Mouse (Mus musculus) forebrain, embryonic 16.5 days (tissue): Measurements from ENCODE around the gene Lrmda. TPM values are rescaled to one million over a fixed set of nuclear protein-coding genes. Genes with fewer than 3 reads are reported as not detected.

Experiments
- ATAC-seq: fragments of 200-750 bp; cut with Nextera tagmentation; 2 replicates; pipeline ENCODE4 v1.8.0; 2017; ENCODE audit warnings: mild to moderate bottlenecking, moderate library complexity
- H3K27ac ChIP-seq: fragments of 300-500 bp; sonication (generic); 2 replicates; pipeline ENCODE4 v1.5.1; 2014; ENCODE audit warnings: low read length, control low read depth
- H3K27me3 ChIP-seq: fragments of 300-500 bp; sonication (generic); replicated peaks from 2 replicates; pipeline ENCODE4 v1.6.1; 2014; ENCODE audit warnings: low read length; ENCODE audit not compliant: control insufficient read depth, insufficient read depth
- H3K36me3 ChIP-seq: fragments of 300-500 bp; sonication (generic); 2 replicates; pipeline ENCODE4 v1.6.1; 2014; ENCODE audit not compliant: control insufficient read depth, insufficient read depth
- H3K4me1 ChIP-seq: fragments of 300-500 bp; sonication (generic); replicated peaks from 2 replicates; pipeline ENCODE4 v1.6.1; 2014; ENCODE audit warnings: low read length; ENCODE audit not compliant: control insufficient read depth, insufficient read depth
- H3K4me2 ChIP-seq: fragments of 300-500 bp; sonication (generic); 2 replicates; pipeline ENCODE4 v1.6.1; 2014; ENCODE audit warnings: mild to moderate bottlenecking, low read length, control low read depth
- H3K4me3 ChIP-seq: fragments of 300-500 bp; sonication (generic); replicated peaks from 2 replicates; pipeline ENCODE4 v1.5.1; 2014; ENCODE audit warnings: mild to moderate bottlenecking, low read length, control low read depth
- H3K9ac ChIP-seq: fragments of 300-500 bp; sonication (generic); replicated peaks from 2 replicates; pipeline ENCODE4 v1.6.1; 2014; ENCODE audit warnings: low read depth, low read length, control low read depth
- H3K9me3 ChIP-seq: fragments of 300-500 bp; sonication (generic); 2 replicates; pipeline ENCODE4 v1.6.1; 2016; ENCODE audit warnings: low read length; ENCODE audit not compliant: control insufficient read depth
- WGBS: fragments of 180-500 bp; shearing (Covaris S2); extraction: QIAGEN DNeasy Blood & Tissue Kit; methylation state at CpG from one replicate; pipeline ENCODE4 v1.1.7; 2014; 5-methylcytosine and 5-hydroxymethylcytosine counted together
- polyA plus RNA-seq: library from polyadenylated mRNA; unstranded; fragments of >200 nt; fragmentation: Nextera tagmentation; extraction: Ambion mirVana; gene quantifications from 2 replicates; pipeline ENCODE4 v1.2.1, GENCODE M21; 2015

Gene Lrmda
- polyA plus RNA-seq, 1 experiment from 2014 or later, result not detected

GRCm38 (mm10) chr14:22377148-22377547, 357.6 kb downstream of the Lrmda start:
- WGBS, result 85% methylated on average over 1 of the region's 1 CpGs
- no peaks in the 10 kb centered on the region for H3K36me3 ChIP-seq
- H3K4me2 ChIP-seq, result no peak overlapping the region
- ATAC-seq, result no peak
- no peak overlapping the region for H3K9ac ChIP-seq
- peaks cover 4% of the 10 kb centered on the region; the same call in 1 of the 2 replicates for H3K4me1 ChIP-seq
- H3K27me3 ChIP-seq, result no peaks in the 10 kb centered on the region
- no peak overlapping the region for H3K4me3 ChIP-seq
- H3K27ac ChIP-seq, result no peak overlapping the region
- H3K9me3 ChIP-seq, result no peaks in the 10 kb centered on the region

GRCm38 (mm10) chr14:22382101-22382500, 362.6 kb downstream of the Lrmda start:
- 77% methylated on average over 4 of the region's 4 CpGs for WGBS
- Histone ChIP-seq H3K27ac (no peak overlapping the region), H3K4me1 (no peaks in the 10 kb centered on the region), H3K36me3 (no peaks in the 10 kb centered on the region), H3K27me3 (no peaks in the 10 kb centered on the region), H3K4me2 (no peak overlapping the region), H3K4me3 (no peak overlapping the region), H3K9ac (no peak overlapping the region), H3K9me3 (no peaks in the 10 kb centered on the region)
- ATAC-seq, result no peak

- 77% methylated on average over 10 of the region's 10 CpGs for WGBS
- Histone ChIP-seq H3K4me1 (no peaks in the 10 kb centered on the region), H3K27ac (no peak overlapping the region), H3K9ac (no peak overlapping the region), H3K4me2 (no peak overlapping the region), H3K36me3 (no peaks in the 10 kb centered on the region), H3K27me3 (no peaks in the 10 kb centered on the region), H3K4me3 (no peak overlapping the region), H3K9me3 (no peaks in the 10 kb centered on the region)
- no peak for ATAC-seq
Measured at GRCm38 (mm10) chr14:22393616-22394015, 374.1 kb downstream of the Lrmda start.

- Histone ChIP-seq H3K27me3 (no peaks in the 10 kb centered on the region), H3K9me3 (no peaks in the 10 kb centered on the region), H3K27ac (no peak overlapping the region), H3K36me3 (no peaks in the 10 kb centered on the region), H3K4me1 (peaks cover 2% of the 10 kb centered on the region; the same call in 1 of the 2 replicates), H3K4me2 (no peak overlapping the region), H3K9ac (no peak overlapping the region), H3K4me3 (no peak overlapping the region)
- 42% methylated on average over 4 of the region's 4 CpGs for WGBS
- no peak for ATAC-seq
Measured at GRCm38 (mm10) chr14:22402411-22402810, 382.9 kb downstream of the Lrmda start.

- no peaks in the 10 kb centered on the region for H3K36me3 ChIP-seq
- H3K4me3 ChIP-seq, result no peak overlapping the region
- WGBS, result 81% methylated on average over 5 of the region's 5 CpGs
- H3K27ac ChIP-seq, result no peak overlapping the region
- no peak for ATAC-seq
- no peak overlapping the region for H3K9ac ChIP-seq
- H3K27me3 ChIP-seq, result no peaks in the 10 kb centered on the region
- H3K9me3 ChIP-seq, result no peaks in the 10 kb centered on the region
- peaks cover 2% of the 10 kb centered on the region; the same call in 1 of the 2 replicates for H3K4me1 ChIP-seq
- H3K4me2 ChIP-seq, result no peak overlapping the region
Measured at GRCm38 (mm10) chr14:22406623-22407022, 387.1 kb downstream of the Lrmda start.

GRCm38 (mm10) chr14:22410826-22411225, 391.3 kb downstream of the Lrmda start:
- Histone ChIP-seq H3K4me3 (no peak overlapping the region), H3K27ac (no peak overlapping the region), H3K4me2 (no peak overlapping the region), H3K9ac (no peak overlapping the region), H3K36me3 (no peaks in the 10 kb centered on the region), H3K9me3 (no peaks in the 10 kb centered on the region), H3K27me3 (no peaks in the 10 kb centered on the region), H3K4me1 (no peaks in the 10 kb centered on the region)
- no peak for ATAC-seq
- whole genome bisulfite sequencing, result 78% methylated on average over 1 of the region's 1 CpGs

- Histone ChIP-seq H3K27ac (no peak overlapping the region), H3K4me2 (no peak overlapping the region), H3K4me3 (no peak overlapping the region), H3K9me3 (peaks cover 2% of the 10 kb centered on the region; the same call in 1 of the 2 replicates), H3K36me3 (no peaks in the 10 kb centered on the region), H3K9ac (no peak overlapping the region), H3K4me1 (no peaks in the 10 kb centered on the region), H3K27me3 (no peaks in the 10 kb centered on the region; the same call in 1 of the 2 replicates)
- 58% methylated on average over 7 of the region's 7 CpGs for WGBS
- no peak for ATAC-seq
Measured at GRCm38 (mm10) chr14:22413220-22413619, 393.7 kb downstream of the Lrmda start.

- Histone ChIP-seq H3K9ac (no peak overlapping the region), H3K4me3 (no peak overlapping the region), H3K4me2 (no peak overlapping the region), H3K4me1 (no peaks in the 10 kb centered on the region), H3K27me3 (no peaks in the 10 kb centered on the region; the same call in 1 of the 2 replicates), H3K36me3 (no peaks in the 10 kb centered on the region), H3K27ac (no peak overlapping the region), H3K9me3 (peaks cover 2% of the 10 kb centered on the region; the same call in 1 of the 2 replicates)
- ATAC-seq, result no peak
- 91% methylated on average over 3 of the region's 3 CpGs for WGBS
Measured at GRCm38 (mm10) chr14:22417706-22418105, 398.2 kb downstream of the Lrmda start.

GRCm38 (mm10) chr14:22421668-22422067, 402.2 kb downstream of the Lrmda start:
- peaks cover 3% of the 10 kb centered on the region for H3K27me3 ChIP-seq

GRCm38 (mm10) chr14:22425018-22425534, 405.6 kb downstream of the Lrmda start:
- 20% methylated on average over 7 of the region's 7 CpGs for WGBS
- Histone ChIP-seq H3K27me3 (peaks cover 12% of the 10 kb centered on the region), H3K9me3 (no peaks in the 10 kb centered on the region), H3K4me1 (peaks cover 3% of the 10 kb centered on the region), H3K4me3 (no peak overlapping the region), H3K36me3 (no peaks in the 10 kb centered on the region), H3K27ac (no peak overlapping the region), H3K4me2 (no peak overlapping the region), H3K9ac (no peak overlapping the region)
- peak; percentile 40; the same call in 1 of the 2 replicates for ATAC-seq

More at GRCm38 (mm10) chr14:22421668-22422067, 402.2 kb downstream of the Lrmda start:
- Histone ChIP-seq H3K4me3 (no peak overlapping the region), H3K9me3 (peaks cover 2% of the 10 kb centered on the region; the same call in 1 of the 2 replicates), H3K9ac (no peak overlapping the region), H3K36me3 (no peaks in the 10 kb centered on the region), H3K27ac (no peak overlapping the region), H3K4me1 (peaks cover 3% of the 10 kb centered on the region), H3K4me2 (no peak overlapping the region)
- no peak for ATAC-seq
- WGBS, result 95% methylated on average over 4 of the region's 4 CpGs
